Mouse (Mus musculus) gastrocnemius, adult 8-10 months (tissue): ENCODE measurements around the gene Tab2. TPM values are rescaled to one million over a fixed set of nuclear protein-coding genes. Genes with fewer than 3 reads are reported as not detected.

ENCODE experiments used
- DNase-seq, 2 experiments: peaks; one replicate each; pipeline ENCODE4 v3.0.0; 2022; ENCODE audit warnings: low spot score in 2 of 2
- total RNA-seq, 4 experiments: library from RNA; stranded (reverse); gene quantifications; 2 replicates each; pipeline ENCODE4 v1.2.4; 2022

Tab2 gene
- total RNA-seq: 100 to 1,000 TPM; 105 to 120 (median 107) TPM

DNA sequence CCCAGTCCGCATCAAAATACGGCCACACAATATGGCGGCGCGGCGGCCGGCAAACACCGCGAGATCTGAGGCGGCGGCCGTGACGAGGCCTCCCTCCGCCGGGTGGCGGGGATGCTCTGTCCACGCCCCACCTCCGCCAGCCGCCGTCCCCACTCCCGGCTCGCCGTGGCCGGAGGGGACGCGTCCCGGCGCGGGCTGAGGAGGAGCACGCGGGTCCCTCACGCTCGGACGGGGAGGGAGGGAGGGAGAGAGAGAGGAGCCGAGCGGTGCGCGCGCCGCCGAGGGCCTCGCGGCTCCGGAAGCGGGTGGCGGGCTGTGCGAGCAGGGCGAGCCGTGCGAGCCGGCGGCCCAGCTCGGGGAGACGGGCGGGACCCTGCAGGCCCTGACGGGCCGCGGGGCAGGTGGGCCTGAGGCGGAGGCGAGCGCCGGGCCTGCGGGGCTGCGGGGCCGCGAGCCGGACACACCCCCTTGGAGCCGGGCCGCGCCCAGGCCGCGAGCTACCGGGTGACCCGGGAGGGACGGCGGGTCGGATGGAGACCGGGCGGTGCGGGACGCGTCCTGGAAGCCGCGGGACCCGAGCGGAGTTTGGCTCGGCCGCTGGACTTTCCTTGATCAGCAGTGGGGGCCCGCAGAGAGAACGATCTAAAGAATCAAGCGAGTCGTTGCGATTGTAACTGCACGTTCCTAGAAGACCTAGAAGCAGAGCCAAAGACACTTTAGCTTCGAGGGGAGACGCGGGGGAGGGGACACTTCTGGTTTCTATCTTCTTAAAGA is at the start of gene Tab2:
Gene Tab2, minus strand, starts transcription at position 3 of the 774 bp plus-strand sequence.
- peak; percentile 81 to 88 for DNase-seq

DNA sequence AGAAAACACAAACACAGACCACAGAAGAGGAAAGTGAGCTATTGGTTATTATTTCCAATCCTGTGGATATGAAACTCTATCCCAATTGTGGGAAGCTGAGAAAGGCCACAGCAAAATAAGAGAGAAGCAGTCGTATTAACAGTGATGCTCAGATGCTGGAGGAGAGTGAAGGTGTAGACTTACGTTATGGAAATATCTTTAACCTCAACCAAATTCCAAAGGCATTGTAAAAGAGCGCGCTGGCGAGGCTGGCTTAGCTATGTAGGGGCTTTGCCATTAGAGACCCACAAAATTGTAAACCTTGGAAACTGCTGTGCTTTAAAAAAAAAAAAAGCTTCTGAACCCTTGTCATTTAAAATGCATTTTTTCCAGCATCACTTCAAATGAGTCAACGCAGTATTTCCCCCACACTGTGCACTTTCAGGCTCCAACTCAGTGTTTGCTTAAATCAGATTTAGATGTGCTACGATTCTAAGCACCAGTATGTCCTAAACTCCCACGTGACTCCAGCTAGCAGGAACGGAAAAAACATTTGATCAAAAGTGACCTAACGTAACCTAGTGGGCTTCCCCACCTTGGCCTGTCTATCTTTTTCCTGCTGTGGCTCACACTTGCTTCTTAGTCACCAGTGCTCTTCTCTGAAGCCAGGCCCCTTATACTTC is 36.4 kb upstream of the Tab2 start:
- DNase-seq: no peak

DNA sequence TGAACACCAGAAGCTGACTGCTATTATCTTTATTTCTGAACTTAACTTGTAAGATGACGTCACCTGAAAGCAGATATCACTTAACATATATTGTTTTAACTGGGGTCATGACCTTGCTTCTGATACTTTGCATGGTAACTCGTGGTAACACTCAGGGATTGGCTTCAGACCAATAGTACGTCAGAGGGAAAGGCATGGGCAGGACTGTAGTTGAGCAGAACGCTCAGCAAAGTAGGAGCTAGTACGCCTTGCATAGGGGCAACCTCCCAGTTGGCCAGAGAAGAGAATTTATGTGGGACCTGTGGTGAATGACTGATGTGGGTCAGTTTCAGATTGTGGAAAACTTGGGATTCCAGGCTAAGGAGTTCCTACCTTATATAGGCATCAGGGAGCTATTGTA is 35.6 kb upstream of the Tab2 start:
- no peak for DNase-seq

DNA sequence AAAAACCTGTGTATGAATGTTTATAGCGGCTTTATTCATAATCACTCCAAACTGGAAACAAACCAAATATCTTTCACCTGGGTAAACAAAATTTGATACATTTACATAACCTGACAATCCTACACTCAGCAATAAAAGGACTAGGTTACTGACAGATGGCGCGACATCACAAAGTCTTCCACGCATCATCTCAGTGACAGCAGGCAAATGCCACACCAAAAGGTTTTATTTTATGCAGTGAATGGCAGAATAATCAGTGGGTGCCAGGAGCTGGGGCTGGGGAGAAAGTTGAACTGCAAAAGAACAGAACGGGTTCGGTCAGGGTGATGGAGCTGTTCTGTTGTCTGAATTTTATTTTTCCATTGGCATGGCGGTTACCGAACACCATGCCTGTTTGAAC is 31.5 kb upstream of the Tab2 start:
- DNase-seq: no peak

DNA sequence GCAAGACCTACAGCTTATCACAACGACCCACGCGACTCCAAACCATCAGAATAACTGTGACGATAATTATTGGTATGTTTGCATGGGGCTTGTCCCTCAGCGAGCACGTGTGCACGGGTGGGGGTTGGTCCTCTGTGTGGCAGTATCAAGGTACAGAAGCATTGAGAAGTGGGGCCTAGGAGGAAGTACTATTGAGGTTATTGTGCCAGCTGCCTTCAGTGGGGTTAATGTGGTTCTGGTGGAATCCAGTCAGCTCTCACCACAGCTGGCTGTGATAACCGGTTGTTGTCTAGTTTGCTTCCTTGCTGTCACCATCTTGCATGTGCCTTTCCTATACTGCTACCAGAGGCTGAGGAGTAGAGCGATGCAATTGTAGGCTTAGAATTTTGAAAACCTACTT is 20.4 kb upstream of the Tab2 start:
- no peak for DNase-seq

DNA sequence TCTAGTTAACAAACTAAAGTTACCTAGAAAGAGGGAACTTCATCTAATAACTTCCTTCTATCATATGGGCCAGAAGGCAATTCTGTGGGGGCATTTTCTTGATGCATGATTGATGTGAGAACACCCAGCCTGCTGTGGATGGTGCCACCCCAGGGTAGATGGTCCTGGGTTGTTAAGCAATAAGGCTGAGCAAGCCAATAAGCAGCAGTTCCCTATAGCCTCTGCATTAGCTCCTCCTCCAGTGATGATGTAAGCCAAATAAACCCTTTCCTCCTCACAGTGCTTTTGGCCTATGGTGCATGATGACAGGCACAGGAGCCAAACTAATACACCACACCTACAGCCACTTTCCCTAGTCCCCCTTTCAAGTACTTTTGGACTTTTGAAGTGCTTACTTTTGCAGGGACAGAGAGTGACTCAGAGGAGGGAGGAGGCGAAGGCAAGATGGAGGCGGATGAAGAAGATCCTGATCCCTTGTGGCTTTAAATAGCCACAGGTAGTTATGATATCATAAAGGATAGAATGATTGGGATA is 12.8 kb upstream of the Tab2 start:
- DNase-seq: no peak

DNA sequence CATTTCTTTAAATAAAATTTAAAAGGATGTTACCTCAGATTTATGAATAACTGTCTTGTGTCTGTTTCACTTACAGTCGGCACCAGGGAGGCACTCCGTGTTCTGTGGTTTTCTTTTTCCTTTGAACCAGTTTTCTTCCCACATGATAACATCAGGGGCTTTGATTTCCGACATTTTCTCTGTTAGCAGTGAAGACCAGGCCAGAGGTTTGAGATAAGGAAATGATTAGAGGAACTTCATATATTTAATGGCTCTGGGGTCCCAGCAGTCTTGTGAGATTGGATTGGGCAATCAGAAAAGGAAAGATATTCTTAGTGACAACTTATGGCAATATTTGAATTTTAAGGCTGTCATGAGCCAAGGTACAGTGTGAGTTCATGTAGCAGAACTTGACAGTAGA is 11.1 kb upstream of the Tab2 start:
- DNase-seq: no peak

DNA sequence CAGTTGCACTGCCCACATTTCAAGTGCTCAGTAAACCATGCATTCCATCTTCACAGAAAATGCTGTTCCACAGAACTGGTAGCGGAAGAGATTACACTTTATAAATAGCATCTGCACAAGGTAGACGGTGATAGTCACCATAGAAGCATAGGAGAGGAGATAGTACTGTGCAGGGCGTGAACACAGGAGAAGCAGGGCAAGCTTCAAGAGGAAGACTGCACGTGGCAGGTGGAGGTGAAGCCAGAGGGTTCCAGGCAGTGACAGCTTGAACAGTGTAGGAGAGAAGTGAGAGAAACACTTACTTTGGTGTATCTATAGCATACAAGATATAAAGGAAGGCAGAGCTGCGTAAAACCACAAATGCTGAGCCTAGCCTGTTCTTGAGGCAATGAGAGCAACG is 3.0 kb upstream of the Tab2 start:
- no peak for DNase-seq

DNA sequence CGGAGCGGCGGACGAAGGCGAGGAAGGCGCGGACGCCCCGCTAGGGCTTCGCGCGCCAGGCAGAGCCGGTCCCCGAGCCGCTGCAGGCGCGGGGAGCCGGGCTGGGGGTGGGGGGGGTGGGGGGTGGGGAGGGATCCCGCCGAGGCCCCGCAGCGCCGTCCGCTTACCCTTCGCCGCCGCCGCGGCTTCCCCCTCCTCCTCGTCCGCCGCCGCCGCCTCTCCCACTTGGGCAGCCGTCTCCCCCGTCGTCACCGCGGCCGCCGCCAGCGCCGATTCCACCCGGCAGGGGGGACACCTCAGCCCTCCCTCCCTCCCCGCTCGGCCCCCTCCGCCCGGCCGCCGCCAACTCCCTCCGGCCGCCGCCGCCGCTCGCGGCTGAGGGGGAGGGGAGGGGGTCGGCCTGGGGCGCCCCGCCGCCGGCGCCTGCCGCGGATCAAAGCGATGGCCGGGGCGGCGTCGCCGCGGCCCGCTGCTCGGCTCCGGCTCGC is 352 bp downstream of the Tab2 start:
- DNase-seq: peak in 1 of 2 experiments; percentile 38

DNA sequence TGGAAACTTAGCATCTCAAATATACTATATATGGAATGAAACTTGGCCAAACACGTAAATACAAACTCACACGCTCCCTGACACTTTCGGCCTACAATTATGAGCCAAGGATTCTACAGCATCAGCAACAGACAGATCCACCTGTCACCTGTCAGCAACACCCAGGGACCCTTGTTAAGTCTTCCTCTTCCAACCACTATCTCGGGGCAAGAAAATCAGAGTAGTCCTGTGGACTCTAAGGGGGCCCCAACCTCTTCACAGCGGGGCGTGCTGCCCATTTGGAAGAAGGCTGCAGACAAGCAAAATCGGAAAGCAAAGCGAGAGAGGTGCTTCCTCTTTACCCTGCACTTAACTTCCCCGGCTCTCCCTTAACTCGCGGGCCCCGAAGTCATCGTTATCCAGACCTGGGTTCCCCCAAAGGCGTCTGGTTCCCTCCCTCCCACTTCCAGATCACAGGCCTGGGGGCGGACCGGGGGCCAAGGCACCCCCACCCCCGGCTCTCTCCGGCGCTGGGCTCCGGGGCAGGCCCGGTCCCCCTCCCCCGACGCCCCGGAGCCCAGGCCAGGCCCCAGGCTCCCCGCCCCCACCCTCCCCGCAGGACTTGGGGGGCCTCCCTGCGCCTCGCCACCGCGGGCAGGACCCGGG is 919 bp downstream of the Tab2 start:
- peak in 1 of 2 experiments; percentile 6 for DNase-seq

DNA sequence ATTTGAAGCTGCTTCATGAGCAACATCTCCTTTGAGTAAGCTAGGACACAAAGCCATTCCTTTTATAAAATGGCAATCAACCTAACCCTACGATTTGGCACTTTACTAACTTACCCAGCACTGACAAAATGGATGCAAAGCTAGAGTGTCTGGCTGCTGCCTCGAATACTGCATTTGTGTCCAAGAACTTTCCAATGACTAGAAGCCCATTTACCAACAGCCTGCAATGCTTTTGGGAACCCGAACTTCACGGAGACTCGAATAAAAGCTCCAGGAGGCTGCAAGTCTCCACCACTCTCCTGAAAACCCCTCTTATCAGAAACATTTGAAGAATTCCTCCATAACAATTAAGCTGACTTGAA is 1.4 kb downstream of the Tab2 start:
- DNase-seq: no peak

DNA sequence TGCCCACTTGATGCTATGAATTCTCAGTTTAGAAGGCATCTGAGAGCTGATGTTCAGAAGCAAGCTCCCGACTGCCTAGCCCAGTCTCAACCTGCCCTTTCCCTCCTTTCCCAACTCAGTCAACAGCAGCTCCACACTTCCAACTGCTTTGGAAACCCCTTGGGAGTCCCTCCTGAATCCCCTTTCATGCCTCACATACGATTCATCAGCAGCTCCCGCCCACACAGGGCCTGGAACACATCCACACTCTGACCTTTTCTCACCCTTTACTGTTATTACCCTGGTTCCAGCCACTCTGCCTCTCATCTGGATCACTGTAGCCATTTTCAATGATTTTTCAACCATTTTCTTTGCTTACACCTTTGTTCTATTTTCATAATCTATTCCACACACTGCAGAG is 13.0 kb downstream of the Tab2 start:
- no peak for DNase-seq

DNA sequence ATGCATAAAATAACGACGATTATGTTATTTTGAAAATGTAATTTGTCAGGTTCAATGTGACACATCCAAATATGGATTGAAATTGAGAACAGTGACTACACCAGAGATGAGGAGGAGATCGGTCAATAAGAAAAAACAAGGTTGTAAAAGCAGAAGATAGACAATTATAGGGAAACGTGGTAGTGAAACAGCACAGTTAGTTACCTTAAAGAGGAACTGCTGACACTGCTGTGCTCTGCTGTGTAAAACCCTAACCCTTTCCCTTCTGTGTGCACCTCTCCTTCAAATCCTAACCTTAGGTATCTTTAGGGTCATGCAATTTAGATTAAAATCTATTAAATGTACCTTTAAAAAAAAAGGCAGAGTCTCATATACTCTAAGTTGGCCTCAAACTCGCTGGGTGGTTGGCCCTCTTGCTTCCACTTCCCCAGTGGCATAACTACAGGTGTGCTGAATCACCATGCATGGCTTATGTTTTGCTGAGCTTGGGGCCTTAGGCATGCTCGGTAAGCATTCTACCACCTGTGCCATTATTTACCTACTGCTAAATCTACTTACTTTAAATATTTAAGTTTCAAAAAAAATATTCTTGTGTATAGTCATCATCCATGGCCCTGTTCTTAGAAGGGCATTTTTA is 19.4 kb downstream of the Tab2 start:
- DNase-seq: no peak

DNA sequence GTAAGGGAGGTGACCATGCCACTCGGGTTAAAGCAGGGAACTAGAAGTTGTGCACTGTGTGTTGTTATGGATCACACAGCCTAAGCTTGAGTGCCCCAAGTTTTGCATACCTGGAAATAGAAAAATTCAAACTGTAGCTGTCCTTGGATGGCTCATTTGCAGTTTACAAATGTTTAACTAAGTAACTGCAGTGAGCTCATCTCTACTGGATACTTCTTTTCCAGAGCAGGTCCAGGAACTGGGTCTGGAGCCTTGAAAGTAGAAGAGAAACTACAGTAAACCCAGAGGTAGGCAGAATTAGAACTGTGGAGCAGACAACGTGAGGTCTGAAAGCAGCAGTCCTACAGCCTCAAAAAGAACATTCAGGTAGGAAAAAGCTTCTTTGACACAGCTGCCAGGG is 23.1 kb downstream of the Tab2 start:
- DNase-seq: no peak

DNA sequence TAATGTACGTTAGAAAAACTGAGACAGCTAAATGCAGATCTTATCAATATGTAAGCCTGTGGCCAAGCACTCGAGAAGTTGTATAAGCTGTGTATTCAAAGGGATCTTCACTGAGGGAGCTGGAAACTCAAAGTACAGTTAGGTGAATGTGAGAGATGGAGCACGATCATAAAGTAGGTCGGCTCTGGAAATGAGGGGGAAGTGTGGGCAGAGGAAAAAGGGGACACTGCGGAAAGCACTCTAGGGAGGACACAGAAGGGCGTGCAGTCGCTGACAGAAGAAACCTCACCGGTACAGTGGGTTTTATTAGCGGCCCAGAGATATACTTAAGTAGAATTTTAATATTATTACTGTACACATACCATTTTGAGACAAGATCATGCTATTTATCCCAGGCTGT is 27.0 kb downstream of the Tab2 start:
- DNase-seq: no peak

DNA sequence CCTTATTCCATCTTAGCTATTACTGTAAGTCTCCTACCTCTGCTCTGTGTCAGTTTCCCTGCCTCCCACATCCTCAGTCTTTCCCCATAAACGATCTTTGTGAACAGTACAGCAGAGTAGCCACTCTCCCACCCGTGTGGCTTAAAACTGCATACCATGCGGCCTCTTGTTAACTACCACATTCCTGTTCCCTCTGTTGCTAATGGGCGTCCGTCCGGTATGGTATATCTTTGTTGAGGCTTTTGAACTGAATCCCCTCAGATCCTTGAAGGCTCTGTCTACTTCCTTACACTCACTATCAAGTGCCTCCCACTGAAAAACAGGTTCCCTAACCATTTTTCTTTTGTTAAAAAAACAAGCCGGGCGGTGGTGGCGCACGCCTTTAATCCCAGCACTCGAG is 30.5 kb downstream of the Tab2 start:
- no peak for DNase-seq

DNA sequence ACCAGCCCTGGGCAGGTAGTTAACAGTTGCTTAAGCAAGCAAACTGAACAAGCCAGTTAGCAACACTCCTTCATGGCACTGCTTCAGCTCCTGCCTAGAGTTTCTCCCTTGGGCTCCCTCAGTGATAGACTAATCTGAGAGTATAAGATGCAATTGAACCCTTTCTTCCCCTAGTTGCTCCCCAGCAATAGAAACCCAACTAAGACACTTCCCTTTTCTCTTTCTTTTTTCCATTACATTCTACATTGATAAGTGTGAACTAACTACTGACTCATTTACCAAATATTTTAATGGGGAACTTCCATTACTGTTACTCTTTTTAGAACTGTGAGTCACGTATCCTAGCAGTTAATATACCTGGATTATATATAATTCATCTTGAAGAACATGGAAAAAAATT is 32.6 kb downstream of the Tab2 start:
- DNase-seq: no peak

DNA sequence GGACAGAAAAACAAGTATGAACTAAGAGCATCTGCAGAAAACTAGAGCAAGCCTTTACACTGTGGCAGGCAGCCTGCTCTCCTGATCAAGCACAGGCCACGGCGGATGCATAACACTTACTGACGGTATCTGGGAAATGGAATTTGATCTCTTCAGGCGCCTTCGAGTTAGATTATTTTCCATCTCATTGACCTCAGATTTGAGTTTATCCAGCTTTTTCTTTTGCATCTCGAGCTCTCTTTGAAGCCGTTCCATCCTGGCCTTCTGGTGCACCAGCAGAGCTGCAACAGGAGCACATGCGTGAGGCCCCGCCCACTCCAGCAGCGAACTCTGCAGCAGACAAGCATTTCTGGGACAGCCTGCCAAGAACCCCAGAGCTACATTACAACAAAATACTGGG is 44.8 kb downstream of the Tab2 start:
- DNase-seq: no peak

DNA sequence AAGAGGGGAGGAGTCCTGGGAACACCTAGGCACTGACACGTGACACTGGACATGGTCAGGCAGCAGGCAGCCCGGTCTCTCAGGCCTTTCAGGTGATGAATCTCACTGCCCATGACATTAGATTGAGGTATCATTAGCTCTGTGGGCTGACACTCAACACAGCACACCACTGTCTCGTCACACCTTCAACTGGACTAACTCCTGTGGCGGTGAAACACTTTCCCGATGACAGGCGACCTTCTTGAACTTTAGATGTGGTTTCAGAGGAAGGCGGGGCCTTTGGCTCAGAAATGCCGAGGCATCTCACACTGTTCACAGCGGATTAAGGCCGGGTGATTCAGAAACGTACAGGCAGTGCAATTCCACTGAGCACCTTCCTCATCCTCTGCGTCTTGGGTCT is 48.9 kb downstream of the Tab2 start:
- DNase-seq: no peak

DNA sequence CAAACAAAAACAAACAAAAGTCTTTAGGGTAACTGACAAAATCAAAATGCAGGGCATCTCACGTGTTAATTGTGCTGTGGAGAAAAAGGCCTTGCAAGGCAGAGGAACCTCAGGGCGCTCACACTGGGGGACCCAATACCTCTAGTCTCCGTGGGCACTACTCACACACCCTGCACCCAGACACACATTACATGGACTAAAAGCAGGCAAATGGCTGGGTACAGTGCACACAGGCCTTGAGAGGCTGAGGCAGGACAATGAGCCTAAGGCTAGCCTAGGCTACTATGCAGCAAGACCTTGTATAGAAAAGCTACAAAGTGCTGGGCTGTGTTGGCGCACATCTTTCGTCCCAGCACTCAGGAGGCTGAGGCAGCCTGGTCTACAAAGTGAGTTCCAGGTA is 51.9 kb downstream of the Tab2 start:
- DNase-seq: no peak

DNA sequence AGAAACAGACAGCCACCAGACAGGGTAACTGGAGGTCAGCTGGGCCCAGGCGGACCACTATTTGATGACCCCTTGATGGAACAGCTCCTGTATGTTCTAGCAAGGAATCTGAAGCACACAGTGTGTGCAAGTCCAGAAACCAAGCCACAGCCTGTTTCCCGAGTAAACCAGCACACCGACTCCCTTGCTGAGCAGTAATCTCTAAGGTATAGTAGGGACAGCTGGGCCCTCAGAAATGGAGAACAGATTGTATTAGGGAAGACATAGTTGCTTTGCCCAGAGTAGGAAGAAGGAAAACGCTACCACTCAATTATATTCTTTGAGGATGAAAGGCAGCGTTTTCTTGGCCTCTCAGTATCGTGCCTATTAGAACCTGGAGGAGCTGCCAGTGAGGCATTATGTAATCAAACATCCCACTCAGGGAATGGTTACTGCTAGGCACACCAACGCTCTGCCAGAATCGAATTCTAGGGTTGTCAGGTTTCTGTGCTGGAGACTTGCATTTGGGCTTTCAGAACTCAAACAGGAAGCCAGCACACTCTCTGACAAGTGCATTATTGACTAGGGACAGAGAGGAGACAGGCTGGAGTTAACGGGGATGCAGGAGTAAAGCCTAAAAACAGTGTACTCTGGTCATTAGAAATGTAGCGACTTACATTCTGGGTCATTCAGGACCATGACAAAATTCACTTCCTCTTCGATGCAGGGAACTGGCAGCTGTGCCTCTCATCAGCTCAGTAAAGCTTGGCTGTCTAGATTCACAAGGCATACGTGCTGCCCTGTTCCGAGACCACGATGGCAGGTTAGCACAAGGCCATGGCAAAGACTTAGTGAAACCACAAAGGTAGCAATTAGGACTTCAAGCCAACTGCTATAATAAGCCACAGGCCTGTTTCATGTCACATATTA is 55.1 kb downstream of the Tab2 start:
- DNase-seq: no peak
